Mouse (Mus musculus): ENCODE results near the gene Sytl4. TPM values are rescaled to one million over a fixed set of nuclear protein-coding genes. Genes with fewer than 3 reads are reported as not detected.

Gene Sytl4
- total RNA-seq, 2 experiments from 2014 or later = 1.1 to 1.2 TPM

Other genes starting within 250 kb of the Sytl4 start
- gene Tnmd, start 130.8 kb downstream of the Sytl4 start, total RNA-seq (2021) = 100 to 1,000 TPM; 127 to 255 TPM
- 10 to 100 TPM; 28.7 to 33.7 TPM for gene Tspan6, start 83.4 kb downstream of the Sytl4 start, total RNA-seq (2021)
- 10 to 100 TPM; 21.7 to 22.6 TPM for gene Srpx2, start 73.4 kb downstream of the Sytl4 start, total RNA-seq (2021)
- 10 to 100 TPM; 29.7 to 34.1 TPM for gene Cstf2, start 77.4 kb upstream of the Sytl4 start, total RNA-seq (2021)
- gene Xkrx, start 180.3 kb upstream of the Sytl4 start, total RNA-seq (2021) = 1 to 10 TPM in 1 of 2 experiments, under 1 TPM in 1; 0.69 to 1.5 TPM
- gene Arl13a, start 205.7 kb upstream of the Sytl4 start, total RNA-seq (2021) = not detected
- gene Nox1, start 240.1 kb upstream of the Sytl4 start, total RNA-seq (2021) = under 1 TPM; 0.41 to 0.71 TPM

Data from gastrocnemius, postnatal 4 days (tissue).